Mouse (Mus musculus) forebrain, embryonic 16.5 days (tissue): ENCODE measurements around the gene Gga3. TPM values are rescaled to one million over a fixed set of nuclear protein-coding genes. Genes with fewer than 3 reads are reported as not detected.

Experiments
- ATAC-seq: fragments of 200-750 bp; cut with Nextera tagmentation; 2 replicates; pipeline ENCODE4 v1.8.0; 2017; ENCODE audit warnings: mild to moderate bottlenecking, moderate library complexity
- H3K27ac ChIP-seq: fragments of 300-500 bp; sonication (generic); 2 replicates; pipeline ENCODE4 v1.5.1; 2014; ENCODE audit warnings: low read length, control low read depth
- H3K27me3 ChIP-seq: fragments of 300-500 bp; sonication (generic); replicated peaks from 2 replicates; pipeline ENCODE4 v1.6.1; 2014; ENCODE audit warnings: low read length; ENCODE audit not compliant: control insufficient read depth, insufficient read depth
- H3K36me3 ChIP-seq: fragments of 300-500 bp; sonication (generic); 2 replicates; pipeline ENCODE4 v1.6.1; 2014; ENCODE audit not compliant: control insufficient read depth, insufficient read depth
- H3K4me1 ChIP-seq: fragments of 300-500 bp; sonication (generic); replicated peaks from 2 replicates; pipeline ENCODE4 v1.6.1; 2014; ENCODE audit warnings: low read length; ENCODE audit not compliant: control insufficient read depth, insufficient read depth
- H3K4me2 ChIP-seq: fragments of 300-500 bp; sonication (generic); 2 replicates; pipeline ENCODE4 v1.6.1; 2014; ENCODE audit warnings: mild to moderate bottlenecking, low read length, control low read depth
- H3K4me3 ChIP-seq: fragments of 300-500 bp; sonication (generic); replicated peaks from 2 replicates; pipeline ENCODE4 v1.5.1; 2014; ENCODE audit warnings: mild to moderate bottlenecking, low read length, control low read depth
- H3K9ac ChIP-seq: fragments of 300-500 bp; sonication (generic); replicated peaks from 2 replicates; pipeline ENCODE4 v1.6.1; 2014; ENCODE audit warnings: low read depth, low read length, control low read depth
- H3K9me3 ChIP-seq: fragments of 300-500 bp; sonication (generic); 2 replicates; pipeline ENCODE4 v1.6.1; 2016; ENCODE audit warnings: low read length; ENCODE audit not compliant: control insufficient read depth
- WGBS: fragments of 180-500 bp; shearing (Covaris S2); extraction: QIAGEN DNeasy Blood & Tissue Kit; methylation state at CpG from one replicate; pipeline ENCODE4 v1.1.7; 2014; 5-methylcytosine and 5-hydroxymethylcytosine counted together
- polyA plus RNA-seq: library from polyadenylated mRNA; unstranded; fragments of >200 nt; fragmentation: Nextera tagmentation; extraction: Ambion mirVana; gene quantifications from 2 replicates; pipeline ENCODE4 v1.2.1, GENCODE M21; 2015

Gga3 gene
- polyA plus RNA-seq, 1 experiment from 2014 or later: 37.4 TPM

- H3K4me3 ChIP-seq: no peak overlapping the region
- no peak for ATAC-seq
- no peaks in the 10 kb centered on the region for H3K27me3 ChIP-seq
- H3K4me2 ChIP-seq: no peak overlapping the region
- no peak overlapping the region for H3K27ac ChIP-seq
- no peaks in the 10 kb centered on the region for H3K36me3 ChIP-seq
- H3K9ac ChIP-seq: no peak overlapping the region
- H3K9me3 ChIP-seq: no peaks in the 10 kb centered on the region
- H3K4me1 ChIP-seq: no peaks in the 10 kb centered on the region
- WGBS: 59% methylated on average over 4 of the region's 4 CpGs
Measured at GRCm38 (mm10) chr11:115552783-115553182, 51.1 kb downstream of the Gga3 start.

DNA sequence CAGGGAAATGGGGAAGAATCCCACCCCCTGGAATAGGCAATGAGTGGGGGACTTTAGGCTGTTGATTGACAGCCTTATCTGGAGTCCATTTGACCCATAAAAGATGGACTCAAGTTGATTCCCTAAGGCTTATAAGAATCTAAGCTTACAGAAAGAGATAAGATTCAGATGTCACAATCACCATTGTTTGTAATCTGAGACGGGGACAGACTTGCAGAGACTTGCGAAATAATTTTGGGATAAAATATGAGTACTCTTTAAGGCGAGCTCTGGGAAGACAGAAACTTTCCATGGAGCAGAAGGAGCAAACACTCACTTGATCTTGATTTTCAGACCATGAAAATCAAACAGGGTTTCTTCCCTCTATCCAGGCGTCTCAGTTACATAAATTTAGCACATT, 60.3 kb downstream of the Gga3 start:
- H3K27ac ChIP-seq: no peak overlapping the region
- no peak overlapping the region for H3K4me3 ChIP-seq
- ATAC-seq: no peak
- H3K36me3 ChIP-seq: no peaks in the 10 kb centered on the region
- no peak overlapping the region for H3K9ac ChIP-seq
- WGBS: 84% methylated on average over 4 of the region's 4 CpGs
- peaks cover 6% of the 10 kb centered on the region for H3K27me3 ChIP-seq
- H3K4me2 ChIP-seq: no peak overlapping the region
- H3K4me1 ChIP-seq: no peaks in the 10 kb centered on the region
- no peaks in the 10 kb centered on the region for H3K9me3 ChIP-seq

DNA sequence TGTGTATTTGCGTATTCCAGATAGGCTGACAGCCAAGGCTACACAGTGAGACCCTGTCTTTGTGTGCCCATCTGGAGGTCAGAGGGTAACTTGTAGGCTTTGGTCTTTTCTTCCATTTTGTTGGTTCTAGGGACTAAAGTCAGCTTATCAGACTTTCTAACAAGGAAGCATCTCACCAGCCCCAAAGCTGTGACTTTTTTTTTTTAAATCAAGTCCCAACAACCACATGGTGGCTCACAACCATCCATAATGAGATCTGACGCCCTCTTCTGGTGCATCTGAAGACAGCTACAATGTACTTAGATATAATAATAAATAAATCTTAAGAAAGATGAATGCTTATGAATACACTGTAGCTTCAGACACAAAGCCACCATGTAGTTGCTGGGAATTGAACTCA, 65.8 kb downstream of the Gga3 start:
- H3K27me3 ChIP-seq: no peaks in the 10 kb centered on the region; the same call in 1 of the 2 replicates
- H3K4me2 ChIP-seq: no peak overlapping the region
- WGBS: 71% methylated on average over 2 of the region's 2 CpGs
- H3K27ac ChIP-seq: no peak overlapping the region
- no peak for ATAC-seq
- no peak overlapping the region for H3K4me3 ChIP-seq
- H3K9me3 ChIP-seq: no peaks in the 10 kb centered on the region
- peaks cover 9% of the 10 kb centered on the region for H3K36me3 ChIP-seq
- H3K4me1 ChIP-seq: peaks cover 15% of the 10 kb centered on the region
- no peak overlapping the region for H3K9ac ChIP-seq

DNA sequence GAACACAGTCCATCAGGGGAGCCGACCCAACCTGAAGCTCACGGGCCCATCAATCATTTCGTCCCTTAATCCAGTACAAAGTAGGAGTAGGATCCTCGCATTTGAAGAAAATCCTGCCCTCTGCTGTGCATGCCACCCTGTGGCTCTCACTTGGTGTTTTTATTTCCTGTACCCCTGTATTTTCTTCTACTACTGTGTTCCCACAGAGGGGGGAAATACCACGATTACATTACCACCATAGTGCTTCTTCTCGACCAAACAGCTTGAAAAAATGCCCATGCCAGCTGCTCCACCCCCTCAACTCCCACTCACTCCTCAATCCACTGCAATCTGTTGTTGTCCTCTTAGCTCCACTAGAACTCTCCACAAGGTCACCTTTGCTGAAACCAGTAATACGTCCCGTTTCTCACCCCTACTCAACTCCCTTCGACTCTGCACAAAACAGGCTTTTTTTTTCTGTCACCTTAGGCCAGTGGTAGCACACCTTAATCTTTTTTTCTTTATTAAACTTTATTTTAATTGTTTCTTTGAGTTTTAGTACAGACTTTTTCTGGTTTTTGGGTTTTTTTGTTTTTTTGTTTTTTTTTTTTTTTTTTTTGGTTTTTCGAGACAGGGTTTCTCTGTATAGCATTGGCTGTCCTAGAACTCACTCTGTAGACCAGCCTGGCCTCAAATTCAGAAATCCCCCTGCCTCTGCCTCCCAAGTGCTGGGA, 66.8 kb downstream of the Gga3 start:
- H3K4me3 ChIP-seq: peak overlapping the region; percentile 92
- peak overlapping the region; percentile 99 for H3K27ac ChIP-seq
- no peaks in the 10 kb centered on the region for H3K27me3 ChIP-seq
- no peaks in the 10 kb centered on the region for H3K9me3 ChIP-seq
- H3K4me1 ChIP-seq: peaks cover 15% of the 10 kb centered on the region
- WGBS: 86% methylated on average over 10 of the region's 10 CpGs
- peaks cover 11% of the 10 kb centered on the region for H3K36me3 ChIP-seq
- H3K9ac ChIP-seq: peak overlapping the region; percentile 60
- no peak for ATAC-seq
- H3K4me2 ChIP-seq: peak overlapping the region; percentile 60

GRCm38 (mm10) chr11:115536038-115536681, 67.7 kb downstream of the Gga3 start, which contains the start of gene Sumo2:
TSS of gene Sumo2 (minus strand) at chr11:115536276.
- peak within 1 kb of the TSS; percentile 99 for H3K27ac ChIP-seq
- H3K4me3 ChIP-seq: peak within 1 kb of the TSS; percentile 92
- peaks cover 16% of the 10 kb centered on the region for H3K36me3 ChIP-seq
- ATAC-seq: peak; percentile 92
- H3K9me3 ChIP-seq: no peaks in the 10 kb centered on the region
- peak within 1 kb of the TSS; percentile 92 for H3K9ac ChIP-seq
- peaks cover 17% of the 10 kb centered on the region for H3K4me1 ChIP-seq
- H3K4me2 ChIP-seq: peak within 1 kb of the TSS; percentile 89
- no peaks in the 10 kb centered on the region for H3K27me3 ChIP-seq
- 2% methylated on average over 33 of the region's 70 CpGs for WGBS

- Histone ChIP-seq H3K27me3 (no peaks in the 10 kb centered on the region), H3K36me3 (peaks cover 17% of the 10 kb centered on the region), H3K4me3 (peak overlapping the region; percentile 92), H3K4me1 (peaks cover 17% of the 10 kb centered on the region), H3K27ac (peak overlapping the region; percentile 99), H3K9ac (peak overlapping the region; percentile 92), H3K9me3 (no peaks in the 10 kb centered on the region), H3K4me2 (peak overlapping the region; percentile 89)
- 1% methylated on average over 50 of the region's 84 CpGs for WGBS
- peak; percentile 84 for ATAC-seq
Measured at GRCm38 (mm10) chr11:115535401-115536037, 68.3 kb downstream of the Gga3 start.

DNA sequence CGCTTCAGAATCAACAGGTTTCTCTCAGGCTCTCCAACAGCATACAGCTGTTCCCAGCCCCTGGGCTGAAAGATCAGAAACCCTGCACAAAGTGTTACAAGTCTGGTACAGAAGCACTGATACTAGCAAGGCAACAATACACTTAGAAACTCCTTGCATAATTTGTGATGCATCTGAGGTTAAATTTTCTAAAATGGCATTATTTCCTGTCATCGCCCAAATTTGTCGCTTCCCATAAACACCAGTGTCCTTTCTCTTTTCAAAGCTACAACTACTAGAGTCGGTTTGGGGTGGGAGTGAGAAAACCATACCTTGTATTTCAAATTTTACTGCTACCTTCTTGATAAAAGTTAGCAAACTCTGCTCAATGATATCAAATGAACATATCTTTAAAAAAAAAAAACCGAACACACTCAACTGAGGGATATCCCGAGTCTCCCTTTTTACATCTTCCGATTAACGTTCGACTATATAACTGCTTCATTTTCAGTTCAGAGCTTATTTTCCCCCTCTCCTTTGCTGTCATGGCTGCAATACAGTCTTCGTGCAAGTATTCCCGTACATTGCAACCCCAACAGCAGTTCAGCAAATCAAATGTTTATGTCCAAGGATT, 69.0 kb downstream of the Gga3 start:
- Histone ChIP-seq H3K9ac (peak overlapping the region; percentile 92), H3K36me3 (peaks cover 17% of the 10 kb centered on the region), H3K4me2 (peak overlapping the region; percentile 89), H3K27me3 (no peaks in the 10 kb centered on the region), H3K27ac (peak overlapping the region; percentile 99), H3K9me3 (no peaks in the 10 kb centered on the region), H3K4me1 (peaks cover 17% of the 10 kb centered on the region), H3K4me3 (peak overlapping the region; percentile 92)
- 7% methylated on average over 11 of the region's 11 CpGs for WGBS
- ATAC-seq: no peak
